Mouse (Mus musculus) thymus, postnatal 14 days (tissue): ENCODE measurements around the gene Elk4.
A peak's percentile ranks its signal among the peaks of the same experiment; 100 is the strongest.

Experiments
- DNase-seq: peaks from one replicate; pipeline ENCODE4 v3.0.0; 2021

Gene Elk4

GRCm38 (mm10) chr1:132007282-132007815 is at the start of gene Elk4:
Gene Elk4, plus strand, starts transcription at chr1:132007607.
- peak; percentile 94 for DNase-seq

DNA sequence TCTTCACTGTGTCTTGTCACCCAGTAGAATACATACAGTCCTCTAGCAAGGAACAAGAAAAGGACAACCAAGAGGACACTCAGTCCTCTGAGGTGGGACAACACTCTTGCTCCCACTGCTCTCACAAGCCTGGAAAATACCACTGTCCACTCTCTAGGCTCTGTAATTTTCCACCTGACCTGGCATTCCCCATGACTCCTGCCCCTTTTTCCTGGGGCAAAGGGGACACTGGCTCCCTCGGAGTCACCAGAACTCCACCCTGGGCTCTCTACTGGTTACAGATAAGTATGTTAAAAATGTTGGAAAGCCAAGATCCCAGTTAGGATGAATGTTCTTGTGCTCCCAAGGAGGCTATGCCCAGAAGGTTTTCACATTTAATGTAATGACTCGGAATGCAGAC is 46.4 kb upstream of the Elk4 start:
- DNase-seq = no peak

DNA sequence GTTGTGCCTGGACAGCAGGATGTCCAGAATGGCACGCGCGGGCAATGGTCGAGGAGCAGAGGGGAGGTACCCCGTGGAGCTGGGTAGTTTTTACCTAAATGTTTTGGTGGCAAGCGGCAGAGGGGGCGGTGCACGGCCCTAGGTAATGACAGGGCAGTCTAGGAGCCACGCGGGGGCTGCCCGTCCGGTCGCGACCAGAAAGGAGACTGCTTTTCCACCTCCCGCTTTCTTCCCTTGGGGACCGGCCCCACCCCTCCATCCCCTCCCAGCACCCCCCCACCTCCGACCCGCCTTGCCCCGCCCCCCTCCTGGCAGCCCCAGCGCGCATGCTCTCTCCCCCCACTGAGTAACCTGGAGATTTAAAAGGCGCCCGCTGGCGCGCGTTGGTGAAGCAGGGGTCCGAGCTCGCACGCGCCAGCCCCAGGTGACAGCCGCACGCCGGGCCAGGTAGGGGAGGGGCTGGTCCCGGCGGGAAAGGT is 44.8 kb upstream of the Elk4 start, which contains the start of gene Slc45a3:
Gene Slc45a3, plus strand, starts transcription at position 362 of the 479 bp plus-strand sequence.
- peak; percentile 43 for DNase-seq

- peak; percentile 50 for DNase-seq
These were observed 44.1 kb upstream of the Elk4 start for GRCm38 (mm10) chr1:131963085-131963951.

GRCm38 (mm10) chr1:131964100-131964499 is 43.3 kb upstream of the Elk4 start:
- no peak for DNase-seq

DNA sequence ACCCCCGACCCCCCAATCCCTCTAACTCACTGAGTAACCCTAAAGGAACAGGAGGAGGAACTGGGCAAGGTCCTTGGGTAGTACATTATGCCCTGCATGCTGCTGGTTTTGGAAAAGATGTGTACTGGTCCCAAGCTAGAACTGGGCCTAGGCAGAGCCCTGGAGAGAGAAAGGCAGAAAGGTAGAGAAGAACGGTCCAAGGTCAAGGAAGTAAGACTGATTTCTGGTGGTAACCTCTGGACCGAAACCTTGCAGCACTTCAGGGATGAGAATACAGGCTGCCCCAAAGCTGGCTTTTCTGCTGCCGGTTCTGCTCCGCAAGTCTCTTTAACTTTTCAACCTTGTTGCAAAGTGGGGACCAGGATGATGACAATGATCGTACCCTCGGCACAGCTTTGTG is 42.8 kb upstream of the Elk4 start:
- no peak for DNase-seq

GRCm38 (mm10) chr1:131965818-131966217 is 41.6 kb upstream of the Elk4 start:
- DNase-seq = no peak

DNA sequence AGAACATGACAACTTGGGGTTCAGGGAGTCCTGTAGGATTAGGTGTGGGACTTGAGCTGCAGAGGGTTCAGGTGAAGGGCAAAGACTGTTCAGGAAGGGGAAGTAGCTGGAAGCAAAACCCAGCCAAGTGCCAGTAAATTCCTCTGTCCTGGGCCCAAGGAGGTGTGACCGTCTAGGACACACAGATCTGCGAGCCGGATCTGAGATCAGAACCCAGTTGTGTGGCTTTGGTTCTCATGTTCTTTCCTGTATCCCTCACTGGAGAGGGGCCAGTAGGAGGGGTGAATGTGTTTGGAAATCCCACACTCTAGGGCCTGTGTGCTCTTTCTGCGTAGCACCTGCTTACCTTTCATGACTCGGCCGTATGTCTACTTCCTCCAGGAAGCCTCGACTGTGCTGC is 40.1 kb upstream of the Elk4 start:
- DNase-seq = peak; percentile 41

GRCm38 (mm10) chr1:131968556-131968955 is 38.9 kb upstream of the Elk4 start:
- DNase-seq = no peak

DNA sequence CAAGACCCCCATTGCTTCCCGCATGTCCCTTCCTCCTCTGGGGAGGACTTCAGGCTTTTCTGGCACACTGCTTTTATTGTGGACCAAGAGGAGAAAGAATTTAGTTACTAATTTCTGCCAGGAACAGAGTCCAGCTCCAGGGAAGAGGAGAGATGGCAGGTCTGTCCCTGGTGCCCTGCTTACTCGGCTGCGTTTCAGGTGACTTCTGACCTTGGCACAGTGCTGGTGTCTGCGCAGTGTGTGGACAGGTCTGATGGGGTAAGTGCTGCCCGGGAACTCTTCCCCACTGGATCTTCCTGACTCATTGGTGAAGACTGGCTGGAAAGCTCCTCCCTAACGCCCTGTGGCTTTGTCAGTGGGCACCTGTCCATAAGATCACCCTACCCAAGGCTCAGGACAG is 38.4 kb upstream of the Elk4 start:
- DNase-seq = no peak

DNA sequence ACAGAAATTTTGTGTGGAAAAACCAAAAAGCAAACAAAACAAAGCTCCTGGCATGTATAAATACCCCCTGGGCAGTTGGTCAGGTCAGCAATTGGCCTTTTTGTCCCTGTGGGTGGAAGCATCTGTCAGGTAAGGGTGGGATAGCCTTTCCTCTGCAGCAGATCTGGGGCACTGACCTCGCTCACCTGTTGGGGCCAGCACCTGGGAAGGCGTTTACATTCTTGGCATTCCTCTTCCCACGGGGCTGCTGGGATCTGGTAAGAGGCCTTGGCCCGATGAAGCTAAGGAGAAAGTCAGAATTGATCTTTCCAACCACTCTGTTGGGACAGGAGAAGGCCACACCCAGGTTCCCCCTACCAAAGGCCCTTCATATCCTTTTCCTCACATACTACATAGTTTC is 37.6 kb upstream of the Elk4 start:
- DNase-seq = no peak

DNA sequence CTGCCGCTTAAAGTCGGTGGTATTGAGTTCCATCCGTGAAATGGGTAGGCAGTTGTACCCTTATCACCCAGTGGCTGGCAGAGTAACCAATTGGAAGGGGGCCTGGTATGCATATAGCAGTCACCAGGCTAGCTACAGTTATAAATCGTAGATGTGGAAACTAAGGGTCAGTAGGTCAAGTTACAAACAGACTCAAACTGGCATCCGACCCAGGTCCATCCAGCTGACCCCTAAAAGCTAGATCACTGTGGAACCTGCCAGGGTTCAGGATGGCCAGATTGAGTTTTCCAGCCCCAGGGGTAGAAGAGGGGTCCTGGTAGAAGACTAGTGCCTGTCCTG is 37.1 kb upstream of the Elk4 start:
- no peak for DNase-seq

- peak; percentile 37 for DNase-seq
These were observed 36.5 kb upstream of the Elk4 start for GRCm38 (mm10) chr1:131970661-131971520.

GRCm38 (mm10) chr1:131971771-131972497 is 35.5 kb upstream of the Elk4 start:
- DNase-seq = peak; percentile 45

DNA sequence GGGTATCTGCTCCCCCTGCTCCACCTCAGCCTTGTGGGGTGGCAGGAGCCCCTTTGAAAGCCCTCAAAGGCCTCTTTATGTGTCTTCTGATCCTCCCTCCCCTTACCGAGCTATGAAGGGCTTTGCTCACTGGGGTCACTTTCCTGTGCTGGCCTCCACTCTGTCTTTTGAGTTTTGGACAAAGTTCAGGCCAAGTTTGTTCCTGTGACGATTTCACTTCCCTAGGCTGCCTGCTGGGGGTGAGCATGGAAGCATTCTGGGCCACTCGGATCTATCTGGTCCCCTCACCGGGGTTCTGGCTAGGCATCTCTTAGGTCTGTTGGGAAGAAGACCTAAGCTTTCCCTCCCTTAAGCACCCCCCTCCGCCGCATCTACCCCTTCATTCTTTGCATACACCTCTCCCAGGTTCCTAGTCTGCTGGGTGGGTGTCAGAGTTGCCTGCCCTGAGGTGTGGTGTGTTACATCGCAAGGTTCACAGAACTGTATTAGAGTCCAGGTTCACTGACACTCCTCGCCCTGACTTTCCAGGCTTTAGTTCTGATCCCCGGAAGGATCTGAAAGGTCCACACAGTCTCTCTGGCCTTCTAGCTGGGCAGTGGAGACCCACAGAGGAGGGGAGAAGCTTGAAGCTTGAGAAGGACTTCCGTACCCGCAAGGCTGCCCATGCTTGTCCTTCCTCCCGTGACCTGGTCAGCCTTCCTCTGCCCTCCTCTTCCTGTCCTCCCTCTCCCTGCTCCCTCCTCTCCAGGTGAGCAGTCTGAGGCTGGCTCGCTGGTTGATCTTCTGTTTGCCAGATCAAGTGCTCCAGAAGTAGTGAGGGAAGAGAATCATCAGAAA is 34.7 kb upstream of the Elk4 start:
- DNase-seq = no peak

DNA sequence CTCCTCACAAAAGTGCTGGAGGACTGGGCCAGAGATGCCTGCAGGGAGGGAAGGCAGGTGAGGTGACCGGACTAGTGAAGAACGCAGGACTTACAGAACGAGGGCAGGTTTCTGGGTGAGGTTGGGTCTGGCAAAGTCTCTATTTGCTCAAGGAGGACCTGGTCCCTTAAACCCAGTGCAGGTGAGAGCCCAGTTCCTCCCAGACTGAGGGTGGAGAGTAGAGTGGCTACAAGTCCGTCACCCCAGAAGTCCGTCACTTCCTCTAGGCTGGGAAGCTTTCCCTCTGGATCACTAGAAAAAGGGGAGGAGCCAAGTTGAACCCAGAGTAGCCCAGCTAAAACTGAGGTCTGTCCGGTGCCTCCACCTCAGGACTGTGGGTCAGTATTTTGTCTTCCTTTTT is 33.4 kb upstream of the Elk4 start:
- no peak for DNase-seq

DNA sequence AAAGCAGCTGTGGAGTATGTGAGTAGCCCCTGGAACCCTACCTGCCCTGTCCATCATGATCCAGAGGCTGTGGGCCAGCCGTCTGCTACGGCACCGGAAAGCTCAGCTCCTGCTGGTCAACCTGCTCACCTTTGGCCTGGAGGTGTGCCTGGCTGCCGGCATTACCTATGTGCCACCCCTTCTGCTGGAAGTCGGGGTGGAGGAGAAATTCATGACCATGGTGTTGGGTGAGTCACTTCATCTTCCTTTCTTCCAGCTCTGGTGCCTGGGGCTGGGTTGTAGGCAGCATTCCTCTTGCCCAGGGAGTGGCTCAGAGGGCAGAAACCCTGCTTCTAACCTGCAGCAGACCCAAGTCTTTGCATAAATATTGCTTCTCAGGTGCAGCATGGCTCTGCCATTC is 30.5 kb upstream of the Elk4 start:
- DNase-seq = no peak

DNA sequence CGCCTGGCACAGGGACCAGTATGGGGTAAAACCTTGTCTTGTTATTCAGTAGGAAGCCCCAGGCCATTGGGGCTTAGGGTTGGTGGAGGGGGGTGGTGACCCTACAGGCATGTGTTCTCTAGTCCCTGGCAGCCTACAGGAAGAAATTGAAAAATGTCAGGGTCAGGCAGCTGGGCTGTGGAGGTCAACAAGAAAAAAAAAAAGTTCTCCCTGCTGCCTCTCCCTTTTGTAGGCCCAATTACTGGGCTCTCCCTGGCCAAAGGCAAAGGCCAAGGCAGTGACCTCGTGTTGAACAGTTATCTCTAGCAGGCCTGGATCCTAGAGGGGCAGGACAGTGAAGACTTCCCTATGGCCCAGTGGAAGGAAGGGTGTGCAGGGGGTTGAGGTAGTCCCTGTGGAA is 26.9 kb upstream of the Elk4 start:
- no peak for DNase-seq

DNA sequence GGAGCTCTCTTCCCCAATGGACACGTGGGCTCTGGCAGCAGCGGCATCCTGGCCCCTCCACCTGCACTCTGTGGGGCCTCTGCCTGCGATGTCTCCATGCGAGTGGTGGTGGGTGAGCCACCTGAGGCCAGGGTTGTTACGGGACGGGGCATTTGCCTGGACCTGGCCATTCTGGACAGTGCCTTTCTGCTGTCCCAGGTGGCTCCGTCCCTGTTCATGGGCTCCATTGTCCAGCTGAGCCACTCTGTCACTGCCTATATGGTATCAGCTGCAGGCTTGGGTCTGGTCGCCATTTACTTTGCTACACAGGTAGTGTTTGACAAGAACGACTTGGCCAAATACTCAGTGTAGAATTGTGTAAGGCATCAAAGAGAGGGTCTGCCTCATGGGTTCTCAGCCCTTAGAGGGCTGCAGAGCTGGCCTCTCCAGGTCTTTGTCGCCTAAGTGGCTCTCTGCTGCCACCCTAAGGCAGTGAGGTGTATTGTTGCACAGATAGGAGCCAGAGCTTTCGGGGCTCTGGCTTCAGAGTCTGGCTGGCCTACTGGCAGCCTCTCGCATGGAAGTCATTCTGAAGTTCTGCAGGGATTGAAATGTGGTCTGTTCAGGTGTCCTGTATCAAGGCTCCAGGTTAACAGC is 25.9 kb upstream of the Elk4 start:
- peak; percentile 82 for DNase-seq

GRCm38 (mm10) chr1:131982907-131983306 is 24.5 kb upstream of the Elk4 start:
- peak; percentile 89 for DNase-seq

DNA sequence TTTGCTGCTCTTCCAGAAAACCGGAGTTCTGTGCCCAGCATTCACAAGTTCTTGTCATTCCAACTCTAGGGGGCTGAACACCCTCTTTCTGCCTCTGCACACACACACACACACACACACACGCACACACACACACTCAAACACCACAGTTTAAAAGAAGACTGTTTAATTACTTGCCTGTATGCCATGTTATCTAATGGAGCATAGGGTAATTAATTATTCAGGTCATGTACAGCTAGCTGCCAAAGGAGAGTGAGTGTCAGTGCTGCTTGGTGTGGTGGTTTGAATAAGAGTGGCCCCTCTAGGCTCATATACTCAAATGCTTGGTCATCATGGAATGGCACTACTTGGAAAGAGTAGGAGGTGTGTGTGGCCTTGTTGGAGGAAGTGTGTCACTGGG is 23.6 kb upstream of the Elk4 start:
- DNase-seq = no peak
